Mouse (Mus musculus) Muller cell, postnatal 12 days (primary cell): ENCODE data around the gene Tff2.
A peak's percentile ranks its signal among the peaks of the same experiment; 100 is the strongest.

ENCODE experiments used
- DNase-seq: peaks from one replicate; pipeline ENCODE4 v3.0.0-alpha.2; 2015; ENCODE audit errors: inconsistent ontology term

Gene Tff2

DNA sequence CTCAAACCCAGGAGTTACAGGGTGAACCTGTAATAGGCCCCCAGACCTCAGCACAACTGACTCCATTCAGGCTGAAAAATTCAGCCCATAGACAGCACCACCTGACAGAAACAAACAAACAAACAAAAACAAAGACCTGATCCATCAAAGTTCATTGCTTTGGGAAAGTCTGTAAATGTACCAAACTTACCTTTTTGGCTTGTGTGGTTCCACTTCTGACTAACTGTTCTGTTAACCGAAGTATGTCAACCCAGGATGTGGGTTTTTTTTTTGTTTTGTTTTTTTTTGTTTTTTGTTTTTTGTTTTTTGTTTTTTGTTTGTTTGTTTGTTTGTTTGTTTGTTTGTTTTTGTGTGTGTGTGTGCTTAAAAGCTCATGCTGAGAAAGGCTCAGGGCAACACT, 7.3 kb downstream of the Tff2 start:
- no peak for DNase-seq

DNA sequence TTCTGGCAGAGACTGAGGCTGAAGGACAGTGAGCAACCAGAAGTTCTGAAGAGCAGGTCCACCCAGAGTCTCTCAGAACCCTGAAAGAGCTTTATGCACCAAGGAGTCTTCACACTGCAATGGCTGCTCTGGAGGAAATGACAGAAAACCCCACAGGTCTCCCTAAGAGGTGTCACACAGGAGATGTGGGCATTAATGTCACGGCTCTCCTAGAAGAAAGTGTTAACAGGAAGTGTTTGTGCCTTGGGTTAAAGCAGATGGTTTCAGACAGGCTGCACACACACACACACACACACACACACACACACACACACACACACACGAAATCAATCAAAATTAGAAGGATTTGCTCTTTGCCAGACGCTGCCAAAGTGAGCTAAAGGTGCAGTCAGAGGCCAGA, 7.8 kb downstream of the Tff2 start:
- no peak for DNase-seq

DNA sequence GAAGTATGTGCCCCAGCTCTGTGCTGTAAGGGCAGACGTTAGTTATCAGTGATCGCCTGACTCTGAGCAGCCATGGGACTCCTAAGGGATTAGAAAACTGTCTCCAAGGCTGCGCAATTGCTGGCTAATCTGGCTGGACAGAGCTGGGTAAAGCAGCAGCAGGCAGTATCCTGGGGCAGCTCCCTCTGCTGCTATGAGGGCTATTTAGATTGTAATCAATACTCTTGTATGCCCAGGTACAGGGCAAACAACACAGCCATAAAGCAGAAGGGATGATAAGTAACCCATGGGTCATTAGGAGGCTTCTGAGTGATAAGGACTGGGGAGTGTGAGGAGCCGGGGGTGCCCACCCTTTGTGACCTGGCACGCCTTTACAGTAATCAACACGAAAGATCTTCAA, 9.2 kb downstream of the Tff2 start:
- no peak for DNase-seq

DNA sequence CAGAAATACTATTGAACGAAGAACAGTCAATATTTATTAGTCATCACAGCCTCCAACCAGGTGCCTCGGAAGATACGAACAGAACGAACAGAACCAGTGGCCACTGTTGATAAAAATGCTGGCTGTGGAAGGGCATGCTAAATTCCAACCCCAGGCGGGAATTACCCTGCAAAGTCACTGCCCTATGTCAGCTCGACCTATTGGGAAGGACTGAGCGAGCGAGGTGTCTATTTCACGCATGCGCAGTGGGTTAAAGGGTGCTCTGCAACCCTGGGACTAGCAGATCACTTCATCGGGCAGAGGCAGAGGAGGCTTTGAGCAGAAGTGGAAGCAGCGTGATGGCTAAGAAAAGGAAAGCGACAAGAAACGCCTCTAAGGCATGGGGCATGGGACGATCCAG, 10.3 kb downstream of the Tff2 start:
- DNase-seq = no peak

DNA sequence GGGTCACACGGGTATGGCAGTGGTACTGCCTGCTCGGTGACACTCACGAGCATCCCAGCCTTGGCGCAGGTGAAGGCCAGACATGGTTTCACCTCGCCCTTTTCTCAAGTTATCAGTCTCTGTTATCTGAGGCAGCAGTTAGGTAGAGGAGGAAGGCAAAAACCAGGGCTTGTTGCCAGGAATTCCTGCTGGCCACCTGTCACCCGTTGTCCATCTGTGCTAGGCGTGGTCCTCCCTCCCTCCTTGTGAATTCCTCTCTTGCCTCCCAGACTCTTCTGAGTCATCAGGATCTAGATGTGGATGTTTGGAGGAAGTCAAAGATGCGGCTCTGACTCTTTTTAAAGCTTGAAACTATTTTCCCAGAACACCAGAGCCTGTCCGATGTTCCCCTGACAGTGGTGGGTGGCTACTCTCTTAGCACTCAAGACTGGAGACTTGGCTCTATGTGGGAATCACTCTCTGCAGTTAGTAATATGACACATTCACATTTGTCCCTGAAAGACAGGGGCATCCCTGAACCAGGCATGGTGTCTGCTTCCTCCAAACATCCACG, 12.7 kb downstream of the Tff2 start:
- no peak for DNase-seq

DNA sequence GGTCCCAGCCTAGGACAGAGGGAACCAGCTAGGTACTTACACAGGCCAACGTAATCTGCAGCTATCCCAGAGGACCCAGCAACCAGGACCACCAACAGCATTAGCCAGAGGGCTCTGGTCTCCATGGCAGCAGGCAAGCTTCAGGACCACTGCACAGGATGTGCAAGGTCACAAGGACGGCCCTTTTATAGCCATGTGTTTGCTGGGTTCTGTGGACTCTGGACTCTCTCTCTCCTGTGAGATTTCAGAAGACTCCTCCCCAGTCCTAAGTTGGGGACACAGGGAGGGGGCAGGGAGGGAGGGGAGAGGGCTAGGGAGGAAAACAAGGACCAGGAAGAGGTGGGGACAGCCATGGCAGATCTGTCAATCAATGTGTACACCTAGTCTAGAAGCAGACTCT, 14.6 kb downstream of the Tff2 start, which contains the start of gene Tff3:
Gene Tff3, minus strand, starts transcription at position 195 of the 400 bp plus-strand sequence.
- no peak for DNase-seq

DNA sequence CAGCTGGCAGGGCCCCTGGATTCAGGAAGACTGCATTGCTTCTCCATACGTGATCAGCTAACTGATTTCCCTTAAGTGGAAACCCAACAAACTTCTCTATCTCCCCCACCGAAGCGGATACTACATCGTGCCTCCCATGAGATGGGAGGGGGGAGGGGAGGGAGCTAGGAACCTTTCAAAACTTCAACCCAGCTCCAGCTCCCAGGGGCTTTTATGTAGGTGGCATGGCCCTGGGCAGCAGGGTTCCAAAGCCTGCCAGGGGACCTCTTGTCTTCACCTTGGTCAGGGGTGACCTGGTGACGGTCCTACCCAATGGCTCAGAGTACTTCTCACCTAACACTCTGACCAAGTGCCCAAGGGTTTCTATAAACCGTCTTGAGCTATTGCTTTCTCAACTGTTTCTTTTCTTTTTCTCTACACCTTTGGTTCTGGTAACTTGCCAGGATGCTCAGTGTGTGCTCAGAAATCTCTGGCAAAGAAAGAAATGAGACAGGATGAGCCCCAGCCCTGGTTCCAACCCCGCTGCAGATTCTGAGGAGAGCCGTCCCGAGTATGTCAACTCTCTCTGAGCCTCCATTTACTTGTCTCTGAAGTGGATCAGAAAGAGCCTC, 15.3 kb downstream of the Tff2 start:
- DNase-seq = no peak

DNA sequence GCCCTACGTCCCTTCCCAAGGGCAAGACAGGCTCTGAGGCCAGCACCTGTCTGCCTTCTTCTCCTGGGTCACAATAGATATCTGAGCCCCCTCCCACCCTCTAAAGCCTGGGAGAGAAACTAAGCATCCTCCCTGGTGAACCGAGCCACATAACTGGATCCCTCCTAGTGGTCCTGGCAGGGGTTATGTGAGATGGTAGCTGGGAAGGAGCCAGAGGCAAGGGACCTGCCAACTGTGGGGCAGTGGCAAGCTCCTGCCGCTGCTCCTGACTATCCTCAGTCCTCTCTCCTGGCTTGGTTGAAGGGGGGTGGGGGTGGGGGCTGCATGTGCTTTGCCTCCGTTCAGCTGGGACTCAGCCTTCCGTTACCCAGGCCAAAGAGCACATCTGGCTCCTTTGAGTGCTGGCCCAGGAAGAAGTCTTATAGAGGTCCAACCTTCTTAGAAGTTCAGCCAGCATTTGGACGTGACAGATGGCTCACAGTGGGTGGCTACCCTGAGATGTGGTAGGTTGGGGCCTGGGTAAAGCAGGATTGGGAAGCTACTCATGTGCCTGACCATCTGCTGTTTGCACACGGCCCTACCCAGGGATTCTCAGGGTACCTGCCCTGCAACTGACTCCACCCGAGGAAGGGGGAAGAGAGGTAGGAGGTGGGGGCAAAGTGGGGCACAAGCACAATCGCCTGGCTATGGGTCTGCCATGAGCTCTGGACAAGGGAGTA, 18.4 kb downstream of the Tff2 start:
- no peak for DNase-seq

DNA sequence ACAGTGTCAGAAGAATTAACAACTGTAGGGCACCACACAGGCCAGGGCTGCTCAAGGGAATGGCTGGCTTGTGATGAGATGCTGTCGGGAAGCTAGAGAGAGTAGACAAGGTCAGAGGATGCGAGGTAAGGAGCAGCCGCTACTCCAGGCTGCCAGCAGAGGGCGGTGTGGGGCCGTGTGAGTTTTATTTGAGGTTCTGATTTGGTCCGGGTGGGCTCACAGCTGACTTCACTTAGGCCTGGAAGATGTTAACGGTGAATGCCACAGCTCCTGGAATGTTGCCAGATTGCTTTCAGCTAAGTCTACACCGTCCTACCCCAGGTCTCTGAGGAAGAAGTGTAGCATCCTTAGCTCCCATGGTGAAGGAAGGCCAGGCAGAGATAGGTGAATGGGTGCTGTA, 22.1 kb downstream of the Tff2 start:
- DNase-seq = peak; percentile 29

DNA sequence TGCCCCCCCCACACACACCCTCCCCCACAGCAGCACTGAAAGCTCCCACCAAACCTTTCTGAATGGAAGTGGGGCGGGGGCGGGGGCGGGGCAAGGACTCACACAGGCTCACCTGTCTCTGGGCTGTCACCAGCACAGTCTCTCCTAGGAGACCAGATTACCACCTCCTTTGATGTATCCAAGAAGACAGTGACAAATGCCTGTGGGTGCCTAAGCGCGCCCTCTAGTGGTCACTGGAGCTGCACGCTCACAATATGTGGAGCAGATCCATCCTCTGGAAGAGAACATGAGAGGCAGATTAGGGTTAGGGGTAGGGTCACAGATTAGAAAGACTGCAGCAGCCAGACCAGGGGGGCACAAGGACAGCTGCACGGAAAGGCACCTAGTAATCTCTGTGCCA, 24.7 kb downstream of the Tff2 start:
- peak; percentile 40 for DNase-seq

DNA sequence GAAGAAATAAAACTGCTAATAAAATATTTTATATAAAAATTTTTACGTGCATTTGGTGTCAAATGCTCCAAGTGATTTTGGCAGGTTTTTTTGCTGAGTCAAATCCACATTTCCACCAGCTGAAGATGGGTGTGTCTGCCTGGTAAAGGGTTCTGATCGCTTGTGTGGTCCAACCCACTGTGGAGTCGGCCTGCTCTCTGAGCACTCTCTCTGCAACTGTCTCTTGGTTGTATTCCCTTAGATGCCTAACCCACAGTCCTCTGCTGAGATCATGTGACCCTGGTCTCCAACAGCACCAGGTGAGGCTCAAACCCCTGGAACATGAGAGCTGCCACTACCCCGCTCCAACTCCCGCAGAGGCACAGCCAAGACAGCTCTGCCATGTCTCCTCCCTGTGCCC, 26.1 kb downstream of the Tff2 start:
- DNase-seq = no peak

DNA sequence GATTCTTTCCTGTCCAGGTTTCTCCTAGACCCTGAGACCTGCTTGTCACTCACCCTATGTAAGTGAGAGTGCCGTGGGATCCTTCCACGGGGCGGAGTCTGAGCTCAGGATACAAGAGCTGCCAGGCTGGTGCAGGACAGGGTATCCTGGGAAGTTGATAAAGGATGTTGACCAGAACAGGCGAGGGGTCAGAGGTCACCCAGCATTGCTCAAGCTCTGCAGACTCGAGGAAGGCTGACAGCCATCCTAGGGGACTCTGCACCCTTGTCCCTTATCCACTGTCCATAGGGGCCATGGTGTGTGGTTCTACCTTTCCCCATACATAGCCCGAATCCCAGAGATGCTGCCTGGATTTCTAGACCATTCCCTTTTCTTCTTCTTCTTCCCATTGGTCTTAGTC, 28.0 kb downstream of the Tff2 start:
- no peak for DNase-seq

DNA sequence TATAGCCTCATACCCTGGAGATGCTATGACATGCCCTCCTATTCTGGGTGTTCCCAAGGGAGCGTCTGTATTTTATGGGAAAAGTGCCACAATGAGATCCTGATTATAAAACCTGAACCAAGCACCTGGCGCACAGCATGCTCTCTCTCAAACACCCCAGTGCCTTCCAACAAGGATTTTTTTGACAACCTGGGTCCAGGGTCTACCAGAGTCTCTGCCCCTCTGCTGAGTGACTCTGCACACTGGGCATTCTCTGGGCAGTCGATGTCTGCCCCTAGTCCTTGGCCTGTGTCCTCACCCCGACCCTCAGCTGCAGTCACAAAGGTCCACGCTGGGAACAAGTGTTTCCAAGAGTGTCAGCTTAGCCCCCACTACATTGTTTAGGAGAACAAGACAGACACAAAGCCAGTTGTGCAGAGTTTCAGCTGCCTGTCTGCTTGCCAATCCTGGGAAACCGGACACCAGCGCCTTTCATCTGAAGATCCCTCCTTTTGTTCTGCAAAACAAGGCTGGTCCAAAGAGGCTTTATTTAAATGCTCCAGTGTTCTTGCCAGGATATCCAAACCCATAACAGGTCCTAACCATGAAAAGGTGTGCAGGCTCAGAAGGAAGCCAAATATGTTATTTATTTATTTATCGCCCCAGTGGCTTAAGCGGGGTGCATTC, 30.8 kb downstream of the Tff2 start:
- DNase-seq = peak; percentile 52

DNA sequence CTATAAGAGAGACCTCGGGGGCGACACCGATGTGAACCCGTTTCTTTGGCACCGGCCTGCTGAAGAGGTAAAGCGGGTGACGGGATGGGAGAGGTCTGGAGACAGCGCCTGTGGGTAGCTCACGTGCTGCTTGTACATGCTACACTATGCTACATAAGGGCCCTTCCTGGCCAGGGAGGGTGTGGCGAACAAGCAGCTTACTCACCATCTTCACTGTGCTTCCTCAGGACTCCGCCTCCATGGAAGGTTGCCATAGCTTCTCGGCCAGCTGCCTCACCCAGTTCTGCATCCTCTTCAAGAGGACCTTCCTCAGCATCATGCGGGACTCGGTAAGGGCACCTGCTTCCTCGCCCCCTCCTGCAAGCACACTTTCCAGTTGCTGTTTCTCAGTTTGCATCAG, 35.7 kb downstream of the Tff2 start:
- DNase-seq = no peak

DNA sequence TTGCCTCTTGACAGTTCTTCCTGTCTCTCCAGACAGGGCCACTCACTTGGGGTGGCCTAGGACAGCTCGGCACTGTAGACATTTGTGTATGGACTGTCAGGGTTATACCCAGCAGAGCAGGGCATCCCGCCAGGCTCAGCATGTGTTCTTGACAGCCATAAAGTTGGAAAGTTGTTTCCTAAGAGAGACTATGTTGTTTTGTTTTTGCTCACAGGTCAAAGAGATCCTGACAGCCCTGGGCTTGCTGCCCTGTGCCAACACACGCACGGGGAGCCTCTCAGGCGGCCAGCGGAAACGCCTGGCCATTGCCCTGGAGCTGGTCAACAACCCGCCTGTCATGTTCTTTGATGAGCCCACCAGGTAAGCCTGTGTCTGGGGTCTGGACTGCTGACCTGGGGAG, 40.3 kb downstream of the Tff2 start:
- no peak for DNase-seq

DNA sequence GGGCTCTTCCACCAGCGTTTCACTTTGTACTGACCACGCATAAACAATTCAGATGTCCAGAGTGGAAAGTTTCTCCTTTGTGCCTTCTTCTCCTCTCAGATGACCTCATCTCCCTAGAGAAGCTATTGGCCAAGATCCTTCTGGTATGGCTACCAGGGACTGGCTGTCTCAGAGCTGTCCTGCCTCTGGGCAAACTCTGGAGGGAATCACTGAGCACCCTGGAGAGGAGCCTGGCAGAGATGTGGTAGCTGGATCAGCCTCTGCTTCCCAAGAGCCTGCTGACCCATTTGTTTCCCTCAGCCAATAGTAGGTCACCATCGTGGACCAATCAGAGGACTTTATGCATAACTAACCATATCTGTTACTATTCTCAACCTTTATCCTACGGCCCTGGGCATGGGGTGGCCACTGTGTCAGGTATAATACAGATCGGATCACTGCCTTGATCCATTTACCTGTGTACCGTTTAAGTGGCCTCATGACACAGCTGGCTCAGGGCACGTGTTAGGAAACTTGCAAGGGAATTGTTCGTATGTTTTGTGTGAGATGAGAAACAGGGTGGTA, 41.0 kb downstream of the Tff2 start:
- DNase-seq = no peak

DNA sequence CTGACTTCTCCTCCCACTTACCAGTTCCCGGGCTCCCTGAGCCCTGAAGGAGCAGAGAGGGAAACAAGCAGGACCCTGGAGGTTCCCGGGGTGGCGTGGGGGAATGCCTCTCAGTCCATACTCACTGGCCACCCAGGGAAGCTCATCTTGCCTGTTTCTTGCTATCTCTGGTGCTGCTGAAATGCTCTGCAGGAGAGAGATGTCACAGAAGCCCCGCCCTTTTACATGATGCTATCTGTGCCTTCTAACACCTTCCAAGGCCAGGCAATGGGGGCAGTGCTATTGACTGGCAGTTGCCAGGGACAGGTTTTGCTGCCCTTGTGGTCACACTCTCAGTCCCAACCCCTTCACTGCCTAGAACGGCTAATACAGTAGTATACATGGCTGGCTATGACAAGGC, 45.3 kb downstream of the Tff2 start:
- no peak for DNase-seq

DNA sequence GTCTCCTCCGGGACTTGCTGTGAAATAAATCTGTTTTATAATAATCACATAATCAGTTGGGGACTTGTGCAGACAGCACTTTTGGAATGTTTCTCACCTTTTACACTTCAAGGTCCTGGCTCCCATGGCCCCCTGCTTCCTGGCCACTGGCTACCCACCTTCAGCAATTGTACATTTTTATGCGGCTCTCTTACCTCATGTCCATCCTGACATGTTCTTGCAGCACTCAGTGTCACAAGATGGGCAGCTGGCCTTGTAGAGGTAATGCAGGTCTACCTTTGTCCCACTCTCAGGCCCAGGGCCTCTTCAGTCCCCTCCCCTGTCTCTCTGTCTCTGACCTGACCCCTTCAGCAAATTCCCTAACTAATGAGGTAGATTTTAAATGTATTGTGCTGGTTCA, 47.2 kb downstream of the Tff2 start:
- DNase-seq = no peak

DNA sequence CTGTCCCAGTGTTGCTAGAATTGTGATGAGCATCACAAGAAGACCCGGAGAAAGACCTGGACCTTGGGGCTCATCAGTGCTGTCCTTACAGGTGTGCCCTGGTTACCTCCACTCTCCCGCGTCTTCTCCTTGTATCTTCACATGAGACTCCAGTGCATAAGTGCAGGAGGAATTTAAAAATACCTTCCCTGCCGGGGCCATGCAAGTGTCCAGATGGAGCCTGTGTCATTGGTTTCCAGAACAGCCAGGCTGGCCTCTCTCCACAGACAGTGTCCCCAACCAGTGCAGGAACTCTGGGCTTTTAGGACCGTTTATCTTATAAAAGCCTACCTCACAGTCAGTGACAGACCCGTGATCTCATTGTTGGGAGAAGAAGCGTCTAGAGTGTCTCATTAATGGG, 48.5 kb downstream of the Tff2 start:
- DNase-seq = no peak

DNA sequence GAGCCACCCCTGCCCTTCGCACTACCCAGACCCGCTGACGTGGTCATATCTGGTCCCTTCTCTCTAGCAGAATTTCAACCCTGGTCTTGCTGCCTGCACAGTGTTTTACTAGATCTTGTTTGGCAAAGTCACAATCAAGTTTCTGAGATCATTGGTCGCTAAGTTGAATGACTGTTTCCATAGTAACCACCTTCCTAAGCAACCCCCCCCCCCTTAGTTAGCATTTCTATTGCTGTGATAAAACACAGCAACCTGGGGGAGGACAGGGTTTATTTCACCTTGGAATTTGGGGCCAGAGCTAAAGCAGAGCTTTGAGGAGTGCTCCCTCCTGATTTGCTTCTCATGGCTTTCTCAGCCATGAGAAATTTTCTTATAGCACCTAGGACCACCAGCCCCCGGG, 49.3 kb downstream of the Tff2 start:
- no peak for DNase-seq
